Mouse (Mus musculus): ENCODE data around the gene Armcx6. TPM values are rescaled to one million over a fixed set of nuclear protein-coding genes. Genes with fewer than 3 reads are reported as not detected.

Armcx6 gene
- polyA plus RNA-seq (2015; fragmentation: Nextera tagmentation; extraction: Ambion mirVana), result 6.0 and 6.1 TPM in 2 replicates

DNA sequence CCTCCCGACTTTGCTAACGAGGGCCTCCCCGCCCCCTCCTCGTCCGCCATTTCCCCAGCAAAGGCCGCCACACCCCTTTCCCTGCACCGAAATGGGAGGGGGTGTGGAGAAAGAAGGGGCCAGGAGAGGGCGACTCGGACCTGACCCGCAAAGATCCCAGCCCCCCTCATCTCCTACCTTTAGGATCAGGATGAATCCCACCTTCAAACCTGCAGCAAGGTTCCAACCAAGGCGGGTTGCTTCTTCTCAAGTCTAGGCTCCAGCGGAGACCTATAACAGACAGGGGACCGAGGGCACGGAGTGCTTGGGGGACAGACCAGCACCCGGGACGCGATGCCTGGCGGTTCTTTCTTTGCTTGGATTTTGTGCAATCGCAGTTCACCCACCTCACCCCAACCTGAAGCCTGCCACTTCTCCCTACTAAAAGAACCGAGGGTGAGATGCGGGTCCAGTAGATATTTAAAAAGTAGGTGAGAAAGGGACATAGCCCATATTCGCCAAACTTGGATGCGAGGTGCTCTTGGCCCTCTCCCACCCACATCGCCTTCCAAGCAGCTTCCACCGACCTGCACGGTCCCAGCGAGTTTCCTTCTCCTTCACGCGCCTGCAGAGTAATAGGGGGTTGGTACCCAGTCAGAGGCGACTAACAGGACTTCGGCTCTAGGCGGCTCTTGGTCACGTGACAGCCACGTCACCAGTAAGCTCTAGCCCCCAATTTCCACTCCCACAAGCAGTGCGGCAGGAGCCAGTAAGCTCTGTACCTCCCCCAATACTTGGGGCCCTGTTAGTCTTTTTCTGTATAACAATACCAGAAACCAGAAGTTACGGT lies at the start of gene Armcx6:
Gene Armcx6 (minus strand): TSS at position 654 of the 829 bp plus-strand sequence.

GRCm38 (mm10) chrX:134756434-134757292 lies 5.4 kb upstream of the Armcx6 start, which contains the start of gene Armcx3:
Gene Armcx3 (plus strand): TSS chrX:134756595.

DNA sequence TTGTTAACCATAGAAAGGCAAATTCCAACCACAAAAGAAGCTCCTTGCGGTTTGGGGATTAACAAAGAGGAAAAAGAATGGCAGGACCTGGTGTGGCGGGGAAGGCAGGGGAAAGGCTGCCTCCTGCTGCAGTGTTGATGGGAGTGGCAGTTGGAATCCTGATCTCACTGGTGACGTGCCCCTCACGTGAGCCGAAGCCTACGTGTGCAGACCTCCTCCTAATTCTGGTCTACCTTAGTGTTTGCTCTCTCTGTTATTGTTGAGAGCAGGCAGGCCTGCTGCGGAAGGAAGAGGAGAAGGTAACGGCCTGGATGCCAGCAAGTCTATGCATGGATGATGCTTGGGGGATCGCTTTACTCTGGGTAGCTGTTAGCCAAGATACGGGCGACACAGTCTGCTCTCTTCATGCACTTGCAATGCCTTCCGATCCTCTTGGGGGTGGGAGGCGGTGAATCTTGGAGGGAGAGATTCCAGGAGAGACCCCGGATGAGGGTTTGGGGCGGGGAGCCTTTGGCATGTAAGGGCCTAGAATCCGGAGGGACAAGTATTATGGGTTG lies 33.4 kb downstream of the Armcx6 start, which contains the start of gene Armcx1:
Gene Armcx1 (plus strand): TSS at position 212 of the 557 bp plus-strand sequence.

Small RNAs within 50 kb of the gene (microRNA-seq; reads per million reads assigned to microRNA genes)
- not detected for gene Mir7093

Other genes starting within 250 kb of the Armcx6 start
- 42.5 and 43.2 TPM in 2 replicates for gene Timm8a1, start 209.6 kb downstream of the Armcx6 start, polyA plus RNA-seq (2015; fragmentation: Nextera tagmentation; extraction: Ambion mirVana)
- 0.93 and 2.5 TPM in 2 replicates for gene Btk, start 167.8 kb downstream of the Armcx6 start, polyA plus RNA-seq (2015; fragmentation: Nextera tagmentation; extraction: Ambion mirVana)
- 380 and 391 TPM in 2 replicates for gene Rpl36a, start 165.8 kb downstream of the Armcx6 start, polyA plus RNA-seq (2015; fragmentation: Nextera tagmentation; extraction: Ambion mirVana)
- gene Gla, start 150.3 kb downstream of the Armcx6 start, polyA plus RNA-seq (2015; fragmentation: Nextera tagmentation; extraction: Ambion mirVana), result 5.9 and 6.4 TPM in 2 replicates
- 79.9 and 85.6 TPM in 2 replicates for gene Hnrnph2, start 150.2 kb downstream of the Armcx6 start, polyA plus RNA-seq (2015; fragmentation: Nextera tagmentation; extraction: Ambion mirVana)
- 1.5 and 1.6 TPM in 2 replicates for gene Armcx4, start 64.9 kb downstream of the Armcx6 start, polyA plus RNA-seq (2015; fragmentation: Nextera tagmentation; extraction: Ambion mirVana)
- 17.7 and 22.6 TPM in 2 replicates for gene Armcx1, start 33.5 kb downstream of the Armcx6 start, polyA plus RNA-seq (2015; fragmentation: Nextera tagmentation; extraction: Ambion mirVana)
- 41.4 and 50.7 TPM in 2 replicates for gene Armcx3, start 5.2 kb upstream of the Armcx6 start, polyA plus RNA-seq (2015; fragmentation: Nextera tagmentation; extraction: Ambion mirVana)
- 22.7 and 25.9 TPM in 2 replicates for gene Armcx2, start 57.8 kb upstream of the Armcx6 start, polyA plus RNA-seq (2015; fragmentation: Nextera tagmentation; extraction: Ambion mirVana)
- gene Nxf2, start 213.3 kb upstream of the Armcx6 start, polyA plus RNA-seq (2015; fragmentation: Nextera tagmentation; extraction: Ambion mirVana), result 0.08 and 0.30 TPM in 2 replicates

Measured in urinary bladder, postnatal 0 days (tissue).